Mouse (Mus musculus) megakaryocyte, embryonic 14.5 days (primary cell): ENCODE measurements at regions not wholly inside any gene's neighbourhood (a gene's known extent, or its start where the extent isn't known, plus 50 kb on each side); places are given as distances from the start of the nearest gene placed in this dataset.

Source experiments
- FLI1 ChIP-seq: IDR thresholded peaks from 2 replicates; pipeline ENCODE4 v1.6.1; 2012; ENCODE audit warnings: low read length, inconsistent platforms, mixed read lengths
- GATA1 ChIP-seq: IDR thresholded peaks from 3 replicates; pipeline ENCODE4 v1.6.1; 2012; ENCODE audit warnings: mixed read lengths, low read length, inconsistent platforms, borderline replicate concordance

DNA sequence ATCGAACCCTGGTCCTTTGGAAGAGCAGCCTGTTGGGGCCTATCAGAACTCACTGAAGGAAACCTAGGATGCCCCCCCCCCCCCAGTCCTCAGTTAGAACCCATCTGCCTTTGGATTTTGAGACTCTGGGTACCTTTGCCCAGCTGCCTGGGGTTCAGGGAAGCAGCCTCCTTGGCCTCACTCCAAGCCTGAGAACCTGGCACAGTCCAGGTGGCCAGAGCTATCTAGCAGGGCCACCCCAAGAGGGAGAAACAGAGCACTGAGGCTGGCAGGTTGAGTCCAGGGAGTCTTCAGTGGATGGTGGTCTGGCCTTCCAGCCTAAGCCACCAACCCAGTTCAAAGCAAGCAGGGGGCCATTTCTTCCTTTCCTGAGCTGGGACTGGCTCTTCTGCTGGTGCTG, 100.2 kb downstream of the Cstad start:
- TF ChIP-seq GATA1 (no peak), FLI1 (no peak)
